Mouse (Mus musculus) kidney, postnatal 10 days (tissue): ENCODE data around the gene Gm2115.

Experiments used
- DNase-seq: peaks from one replicate; pipeline ENCODE4 v3.0.0; 2021; ENCODE audit warnings: mixed read lengths

Gm2115 gene

DNA sequence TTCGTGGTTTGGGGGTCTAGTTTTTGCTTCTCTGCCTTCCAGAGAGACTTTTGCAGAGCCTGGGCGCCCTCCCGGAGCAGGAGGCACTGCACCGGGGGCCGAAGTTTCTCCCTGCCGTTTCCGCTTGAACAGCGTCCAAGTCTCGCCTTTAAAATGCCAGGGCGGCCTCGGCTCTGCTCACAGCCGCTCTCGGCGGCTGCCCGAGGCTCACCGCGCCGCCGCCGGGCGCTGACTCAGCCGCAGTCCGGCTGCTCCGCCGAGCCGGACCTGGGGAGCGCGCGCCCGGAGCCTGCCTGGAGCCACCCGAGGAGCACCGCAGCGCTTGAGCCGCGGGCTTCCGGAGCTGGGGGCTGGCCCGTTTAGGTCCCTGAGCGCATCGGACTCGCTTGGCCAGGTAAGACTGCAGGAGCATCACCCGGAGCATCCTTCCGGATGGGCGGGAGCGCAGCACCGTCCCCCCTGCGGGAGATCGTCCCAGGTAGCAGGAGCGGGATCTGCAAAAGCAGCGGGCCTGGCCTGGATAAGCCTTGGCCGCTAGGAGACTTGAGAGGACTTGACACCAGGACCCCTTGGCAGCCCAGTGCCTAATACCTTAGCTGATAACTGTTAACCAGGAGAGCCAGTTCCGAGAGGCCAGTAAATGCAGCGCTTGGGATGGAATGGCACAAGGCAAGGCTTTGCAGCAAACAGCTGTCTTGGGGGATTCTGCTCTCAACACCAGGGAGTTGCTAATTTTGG lies at the start of gene Gm2115:
TSS of gene Gm2115 (plus strand) at position 159 of the 738 bp plus-strand sequence.
- DNase-seq = peak; percentile 65

DNA sequence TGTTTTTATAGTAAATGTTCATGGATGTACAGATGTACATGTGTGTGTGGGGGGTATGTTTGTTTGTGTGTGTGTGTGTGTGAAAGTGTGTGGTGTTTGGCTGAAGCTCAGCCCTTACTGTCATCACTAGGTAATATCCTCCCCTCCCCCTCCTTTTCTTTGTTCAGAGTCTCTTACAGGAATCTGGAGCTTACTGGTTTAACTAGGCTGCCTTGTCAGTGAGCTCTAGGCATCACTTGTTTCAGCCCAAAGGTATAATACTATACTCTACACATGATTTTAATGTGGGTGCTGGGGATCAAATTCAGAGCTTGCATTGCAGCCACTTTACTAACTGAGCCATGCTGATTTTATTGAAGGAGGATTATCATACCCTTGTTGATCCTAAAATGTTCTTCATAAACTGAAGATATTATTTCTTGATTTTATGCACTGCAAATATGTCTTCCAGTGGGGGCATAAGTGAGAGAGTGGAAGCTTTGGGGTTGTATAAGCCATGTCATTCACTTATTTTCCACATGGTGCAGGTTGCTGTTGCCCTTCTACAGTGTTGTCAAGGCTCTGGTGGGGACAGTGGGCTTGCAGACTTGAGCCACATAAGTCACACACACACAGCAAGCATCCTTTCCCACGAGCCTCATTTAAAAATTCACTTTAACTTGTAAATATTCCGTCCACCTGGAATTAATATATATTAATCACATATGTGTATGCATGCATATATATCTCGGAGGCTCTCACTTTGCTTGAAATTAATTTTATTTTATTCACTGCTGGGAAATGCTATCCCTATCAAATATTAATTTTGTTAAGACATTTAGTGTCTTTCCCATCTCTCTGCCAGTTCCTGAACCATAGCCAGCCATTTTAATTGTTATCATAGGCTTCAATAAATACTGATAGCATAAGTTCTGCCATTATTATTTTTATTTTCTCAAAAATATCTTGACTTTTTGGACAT lies 45.0 kb upstream of the Gm2115 start:
- DNase-seq = no peak

DNA sequence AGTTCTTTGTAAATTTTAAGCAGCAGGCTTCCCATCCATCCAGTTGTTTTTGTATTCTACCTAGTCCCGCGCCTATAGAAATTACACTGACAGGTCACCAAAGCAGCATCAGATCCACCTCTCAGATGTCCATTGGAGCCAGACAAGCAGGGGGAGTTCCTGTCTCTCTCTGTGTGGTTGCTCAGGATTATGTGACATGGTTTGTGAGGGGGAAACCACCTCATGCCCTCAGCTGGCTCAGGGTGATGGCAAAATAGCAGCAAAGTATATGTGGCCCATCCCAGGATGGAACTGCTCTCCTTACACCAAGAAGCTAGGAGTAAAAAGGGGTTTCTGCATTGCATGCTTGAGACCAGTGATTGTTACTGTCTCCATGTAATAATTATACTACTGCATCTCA lies 42.3 kb upstream of the Gm2115 start:
- DNase-seq = no peak

DNA sequence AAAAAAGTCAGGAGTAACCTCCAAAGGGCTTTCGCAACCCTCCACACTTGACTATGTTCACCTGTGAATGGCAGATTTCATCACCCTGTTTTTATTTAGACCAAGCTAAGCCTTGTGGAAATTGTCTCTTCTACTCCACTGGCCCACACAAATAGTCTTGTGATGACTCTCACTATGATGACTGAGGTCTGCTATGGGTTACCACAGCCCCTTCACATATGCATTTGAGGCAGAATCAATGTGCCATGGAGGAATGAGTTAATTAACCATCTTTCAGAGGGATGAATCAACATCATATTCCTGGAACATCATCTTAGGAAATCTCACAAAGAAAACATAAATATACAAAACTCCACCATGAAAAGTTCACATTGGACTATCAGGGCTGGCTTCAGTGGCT lies 25.6 kb upstream of the Gm2115 start:
- no peak for DNase-seq

DNA sequence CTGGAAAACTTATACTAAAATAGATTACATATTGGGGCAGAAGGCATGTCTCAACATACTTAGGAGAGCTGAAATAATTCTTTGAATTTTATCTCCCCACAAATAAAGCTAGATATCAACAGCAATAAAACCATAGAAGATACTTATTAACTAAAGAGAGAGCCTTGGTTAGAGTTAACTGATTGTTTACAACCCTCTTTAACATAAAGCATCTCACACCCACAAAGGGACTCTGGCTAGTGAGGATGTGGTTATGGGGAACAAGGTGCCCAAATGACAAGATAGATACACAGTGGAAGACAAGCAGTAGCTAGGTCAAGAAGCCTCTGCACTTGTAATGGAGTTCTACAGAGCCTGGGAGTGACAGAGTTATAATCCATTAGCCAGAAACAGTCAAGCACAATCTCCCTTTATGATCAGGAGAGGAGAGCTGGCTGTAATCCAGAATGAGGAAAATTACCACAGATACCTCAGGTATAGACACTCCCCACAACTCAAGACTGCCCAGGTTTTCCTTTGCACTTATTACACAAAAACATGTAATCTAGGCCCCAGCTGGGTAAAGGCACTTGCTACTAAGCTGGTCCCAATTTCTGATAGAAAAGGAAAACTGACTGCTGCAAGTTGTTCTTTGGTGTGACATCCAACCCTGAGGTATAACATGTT lies 10.1 kb upstream of the Gm2115 start:
- DNase-seq = no peak

DNA sequence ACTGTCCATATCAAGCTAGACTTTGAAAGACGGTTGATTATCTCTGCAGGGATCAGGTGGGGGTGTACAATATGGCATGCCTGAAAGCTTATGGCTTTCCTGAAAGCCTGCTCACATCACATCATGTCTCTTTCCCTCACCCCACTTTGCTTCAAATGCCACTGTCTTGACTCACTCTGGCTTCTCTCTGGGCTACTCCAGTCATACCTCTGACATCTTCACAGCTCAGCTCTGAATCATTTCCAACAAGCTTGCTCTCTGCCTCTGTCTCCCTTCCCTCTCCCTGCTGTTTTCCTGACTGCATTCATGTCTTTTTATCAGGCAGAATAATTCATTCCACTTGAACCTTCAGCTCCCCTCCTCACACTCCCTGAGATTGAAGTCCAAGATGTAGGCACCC lies 7.4 kb upstream of the Gm2115 start:
- DNase-seq = no peak

DNA sequence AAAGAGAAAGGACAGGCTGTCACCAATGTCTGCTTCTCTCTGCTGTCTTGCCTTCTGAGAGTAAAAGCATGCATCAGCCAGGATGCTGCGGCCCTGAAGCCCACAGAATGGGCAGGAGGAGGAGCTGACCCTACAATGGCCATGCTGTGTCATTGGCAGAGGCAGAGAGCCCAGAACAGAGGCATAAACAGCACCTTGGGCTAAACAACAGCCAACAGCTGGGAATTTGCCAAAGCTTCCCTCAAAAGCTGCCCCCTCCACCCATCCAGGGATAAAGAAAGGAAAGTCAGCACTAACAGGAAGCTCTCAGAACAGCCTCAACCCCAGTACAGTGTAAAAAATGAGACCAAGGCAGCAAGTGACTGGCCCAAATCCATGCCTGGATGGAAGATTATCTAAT lies 6.3 kb upstream of the Gm2115 start:
- DNase-seq = no peak

DNA sequence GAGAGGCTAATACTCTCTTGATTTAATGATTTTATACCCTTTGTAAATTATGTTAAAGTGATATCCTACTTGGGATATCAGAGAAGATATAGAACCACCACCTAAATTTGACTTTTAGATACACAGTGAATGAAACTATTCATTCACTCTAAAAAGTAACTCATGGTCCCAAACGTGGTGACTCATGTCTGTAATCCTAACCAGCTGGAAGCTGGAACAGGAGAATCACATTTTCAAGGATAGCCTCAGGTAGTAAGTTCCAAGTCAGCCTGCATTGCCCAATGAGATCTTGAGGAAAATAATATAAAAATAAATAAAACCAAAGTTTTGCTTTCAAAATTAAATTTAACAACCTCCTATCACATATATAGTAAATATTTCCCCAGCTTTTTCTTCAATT lies 2.6 kb upstream of the Gm2115 start:
- no peak for DNase-seq

DNA sequence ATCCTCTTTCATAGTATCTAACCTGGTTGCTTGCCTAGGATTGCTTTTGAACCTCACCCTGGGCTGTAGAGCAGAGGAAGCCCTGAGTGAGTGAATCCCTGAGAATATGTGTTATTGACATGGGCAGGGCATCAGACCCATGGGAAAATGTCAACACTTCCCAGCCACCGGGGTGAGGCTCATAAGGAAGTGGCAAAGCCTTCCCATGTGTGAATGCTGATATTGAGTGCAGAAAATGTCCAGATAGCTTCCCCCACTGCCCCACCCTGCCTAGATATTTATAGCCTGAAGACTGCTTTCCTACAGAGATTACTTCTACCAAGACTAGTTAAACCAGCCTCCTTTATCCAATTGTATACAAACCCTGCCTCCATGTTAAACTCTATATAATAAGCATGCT lies 4.0 kb downstream of the Gm2115 start:
- no peak for DNase-seq

DNA sequence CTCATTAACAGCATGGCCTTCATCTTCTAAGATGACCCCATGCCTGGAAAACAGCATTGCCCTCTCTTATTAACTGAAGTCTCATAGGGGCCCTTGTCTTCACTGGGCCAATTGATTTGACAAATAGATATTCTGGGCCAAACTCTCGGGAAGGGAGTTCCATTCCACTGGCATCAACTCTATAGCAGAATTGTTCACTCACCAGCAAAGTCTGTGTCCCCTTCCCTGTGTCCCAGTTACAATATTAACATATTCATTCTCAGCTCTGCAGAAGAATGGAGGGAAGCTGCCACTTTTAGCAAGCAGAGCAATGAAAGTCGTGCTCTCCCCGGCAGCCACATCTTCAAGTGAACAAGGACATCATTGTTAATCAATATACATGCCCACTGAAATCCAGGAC lies 5.9 kb downstream of the Gm2115 start:
- DNase-seq = no peak

DNA sequence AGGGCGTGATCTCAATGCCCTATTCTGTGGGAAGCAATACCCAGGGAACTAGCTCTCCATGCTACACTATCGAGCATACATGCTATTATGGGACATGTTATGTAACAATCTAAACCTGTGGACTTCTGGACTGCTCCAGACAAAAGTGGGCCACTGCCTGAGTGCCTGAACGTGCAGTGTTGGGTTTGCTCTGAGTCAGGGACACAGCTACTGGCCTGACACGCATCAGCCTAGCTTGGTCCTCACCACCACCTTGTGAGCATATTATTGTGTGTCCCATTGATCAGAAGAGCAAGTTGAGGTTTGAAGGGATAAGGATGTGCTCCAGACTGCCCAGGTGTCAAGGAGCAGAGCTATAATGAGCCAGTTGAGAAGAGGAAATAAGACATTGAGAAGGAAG lies 16.2 kb downstream of the Gm2115 start:
- no peak for DNase-seq

DNA sequence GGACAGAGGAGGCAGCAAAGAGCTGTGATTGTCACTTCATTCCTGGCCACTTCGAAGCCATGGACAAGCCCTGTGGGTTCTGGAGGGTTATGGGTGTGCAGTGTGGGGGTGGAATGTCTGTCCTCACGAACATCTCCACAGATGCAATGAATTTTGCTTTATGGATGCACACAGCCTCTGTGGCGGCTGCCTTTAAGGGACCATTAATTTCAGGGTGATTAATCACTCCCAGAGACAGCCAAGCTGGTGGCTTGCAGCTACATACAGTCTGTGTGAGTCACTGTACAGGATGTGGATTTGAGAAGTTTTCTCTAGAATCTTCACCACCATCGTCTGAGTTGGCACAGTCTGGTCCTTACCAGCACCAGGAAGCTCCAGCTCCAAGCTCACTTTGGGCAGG lies 17.9 kb downstream of the Gm2115 start:
- no peak for DNase-seq

DNA sequence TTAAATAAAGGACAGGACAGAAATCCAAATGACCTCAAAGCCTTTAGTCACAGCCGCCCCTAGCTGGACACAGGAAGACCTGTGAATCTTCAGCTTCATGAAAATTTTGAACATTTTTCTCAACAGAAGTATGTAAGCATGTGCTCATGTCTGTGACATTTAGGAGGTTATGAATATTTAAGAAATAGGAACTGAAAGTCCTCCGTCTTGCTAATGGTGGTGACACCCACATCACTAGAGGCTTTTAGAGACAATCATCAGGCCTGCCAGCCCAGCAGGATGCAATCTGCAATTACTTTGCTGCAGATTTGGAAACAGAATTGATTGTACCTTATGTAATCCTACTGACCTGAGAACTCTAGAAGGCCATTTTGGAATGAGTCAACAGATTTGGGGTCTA lies 22.7 kb downstream of the Gm2115 start:
- no peak for DNase-seq

DNA sequence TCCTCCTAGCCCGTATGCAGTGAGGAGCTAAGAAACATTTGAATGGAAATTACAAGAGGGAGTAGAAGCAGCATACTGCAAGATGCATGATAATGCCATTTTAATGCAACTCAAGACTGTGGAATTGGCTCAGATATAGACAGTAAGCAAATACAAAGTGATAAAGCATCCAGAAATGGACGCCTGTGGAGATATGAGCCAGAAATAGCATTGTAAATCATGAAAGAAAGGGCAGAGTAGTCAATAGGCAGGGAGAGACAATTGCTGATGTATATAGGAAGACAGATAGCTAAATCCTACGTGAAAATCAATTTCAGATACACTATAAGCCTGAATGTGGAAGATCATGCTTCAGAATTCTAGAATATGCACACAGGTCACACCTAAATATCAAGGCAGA lies 26.5 kb downstream of the Gm2115 start:
- DNase-seq = no peak

DNA sequence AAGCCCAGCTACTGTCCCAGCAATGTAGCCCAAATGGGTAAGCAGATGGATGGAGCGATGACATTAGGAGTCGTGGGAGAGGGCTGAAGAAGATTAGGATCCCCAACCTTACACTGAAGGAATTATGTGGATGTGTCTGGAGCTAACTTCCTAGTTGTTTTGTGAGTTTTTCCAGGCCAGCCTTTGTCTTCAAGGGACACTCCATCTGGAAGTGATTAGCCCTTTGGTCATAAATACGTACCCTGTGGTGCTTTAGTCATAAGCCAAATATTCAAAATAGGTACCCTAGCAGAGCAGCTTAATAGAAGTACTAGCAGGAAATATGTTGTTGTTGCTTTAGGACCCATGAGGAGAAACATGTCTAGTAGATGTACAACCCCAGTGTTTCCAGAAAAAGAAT lies 28.6 kb downstream of the Gm2115 start:
- DNase-seq = no peak

DNA sequence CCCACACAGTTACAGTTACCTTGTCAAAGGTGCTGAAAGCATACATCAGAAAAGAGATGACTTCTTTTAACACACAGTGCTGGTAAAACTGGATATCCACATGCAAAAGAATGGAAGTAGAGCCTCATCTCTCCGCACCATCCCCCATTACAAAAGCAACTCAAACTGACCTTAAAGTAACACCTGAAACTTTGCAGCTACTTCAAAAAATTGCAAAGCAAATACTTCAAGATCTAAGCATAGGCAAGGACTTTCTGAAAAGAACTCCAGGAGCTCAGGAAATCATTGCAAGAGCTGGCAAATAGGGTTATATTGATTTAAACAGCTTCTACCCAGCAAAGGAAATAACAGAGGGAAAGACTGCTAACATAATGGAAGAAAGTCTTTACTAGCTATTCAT lies 31.7 kb downstream of the Gm2115 start:
- DNase-seq = no peak

DNA sequence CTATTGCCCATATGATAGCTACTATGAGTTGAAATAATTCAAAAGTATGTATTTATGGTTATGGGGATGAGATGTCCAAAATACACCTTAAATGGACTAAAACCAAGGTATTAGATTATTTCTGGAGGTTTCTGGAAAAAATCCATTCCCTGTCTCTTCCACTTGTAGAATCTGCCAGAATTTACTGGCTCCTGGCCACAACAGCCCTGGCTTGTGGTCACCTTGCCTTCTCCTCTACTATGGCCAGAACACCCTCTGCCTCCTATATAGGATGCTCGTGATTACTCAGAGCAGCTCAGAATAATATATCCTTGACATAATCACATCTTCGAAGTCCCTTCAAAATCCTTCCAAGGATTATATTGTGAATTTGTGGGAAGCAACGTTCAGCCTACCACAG lies 35.5 kb downstream of the Gm2115 start:
- DNase-seq = no peak

DNA sequence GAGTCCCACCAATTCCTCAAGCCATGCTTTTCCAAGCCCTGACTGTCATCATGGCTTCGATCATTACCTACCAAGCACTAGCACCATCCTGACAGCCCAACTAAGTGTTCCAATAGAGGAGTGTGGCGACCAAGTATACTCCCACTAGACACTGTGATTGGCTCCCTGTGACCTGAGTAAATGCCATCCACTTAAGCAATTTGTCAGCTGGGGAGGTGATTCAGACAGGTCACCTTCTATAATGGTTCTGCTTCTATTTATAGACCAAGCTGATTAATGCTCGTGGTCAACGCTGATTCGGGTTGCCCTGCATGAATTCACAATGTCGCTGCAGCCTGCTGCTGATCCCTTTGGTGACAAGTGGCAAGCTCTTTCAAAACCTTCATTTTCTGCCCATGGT lies 37.4 kb downstream of the Gm2115 start:
- no peak for DNase-seq

DNA sequence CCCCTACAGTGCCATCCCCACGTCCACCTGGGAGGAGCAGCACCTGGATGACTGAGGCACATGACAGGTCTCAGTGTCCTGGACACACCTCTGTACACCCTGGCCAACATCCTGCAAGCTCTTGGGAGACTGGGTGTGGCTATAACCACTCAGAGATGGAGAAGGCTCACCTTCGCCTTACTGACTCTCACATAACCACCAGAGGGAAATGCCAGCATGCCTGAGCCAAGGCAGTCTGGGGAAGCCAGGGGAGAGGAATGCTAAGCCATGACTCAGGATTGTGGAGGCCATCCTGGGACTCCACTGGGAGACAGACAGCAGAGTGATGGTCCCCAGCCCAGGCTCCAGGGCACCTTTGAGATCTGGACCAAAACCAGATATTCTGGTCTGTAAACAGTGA lies 48.3 kb downstream of the Gm2115 start:
- no peak for DNase-seq

DNA sequence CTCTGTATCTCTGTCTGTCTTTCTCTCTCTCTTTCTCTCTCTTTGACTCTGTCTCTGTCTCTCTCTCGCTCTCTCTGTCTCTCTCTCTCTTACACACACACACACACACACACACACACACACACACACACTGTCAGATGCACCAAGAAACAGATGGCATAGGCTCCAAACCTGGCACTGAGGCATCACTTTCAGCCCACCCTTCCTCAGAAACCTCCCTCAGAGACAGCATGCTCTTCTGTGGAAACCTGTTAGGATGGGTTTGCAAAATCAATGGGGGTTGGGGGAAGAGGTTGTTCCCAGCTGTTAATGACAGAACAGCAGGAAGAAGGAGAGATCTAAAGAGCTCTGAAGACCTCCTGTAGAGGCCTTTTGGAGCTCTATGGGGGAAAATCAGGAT lies 50.1 kb downstream of the Gm2115 start:
- DNase-seq = no peak

DNA sequence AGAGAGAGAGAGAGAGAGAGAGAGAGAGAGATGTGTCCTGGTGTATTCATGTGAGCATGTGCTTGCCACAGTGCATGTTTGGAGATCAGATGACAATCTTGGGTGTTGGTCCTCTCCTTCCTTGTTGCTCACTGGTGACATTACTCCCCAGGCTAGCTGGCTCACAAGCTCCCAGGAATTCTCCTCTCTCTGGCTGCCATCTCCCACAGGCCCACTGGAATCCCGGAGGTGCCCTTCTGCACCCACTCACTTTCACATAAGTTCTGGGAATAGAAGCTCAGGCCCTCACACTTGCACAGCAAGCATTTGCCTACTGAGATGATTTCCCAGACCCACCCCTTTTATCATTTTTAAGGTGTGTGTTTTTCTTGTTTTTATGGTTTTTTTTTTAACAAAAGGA lies 51.0 kb downstream of the Gm2115 start:
- DNase-seq = no peak

DNA sequence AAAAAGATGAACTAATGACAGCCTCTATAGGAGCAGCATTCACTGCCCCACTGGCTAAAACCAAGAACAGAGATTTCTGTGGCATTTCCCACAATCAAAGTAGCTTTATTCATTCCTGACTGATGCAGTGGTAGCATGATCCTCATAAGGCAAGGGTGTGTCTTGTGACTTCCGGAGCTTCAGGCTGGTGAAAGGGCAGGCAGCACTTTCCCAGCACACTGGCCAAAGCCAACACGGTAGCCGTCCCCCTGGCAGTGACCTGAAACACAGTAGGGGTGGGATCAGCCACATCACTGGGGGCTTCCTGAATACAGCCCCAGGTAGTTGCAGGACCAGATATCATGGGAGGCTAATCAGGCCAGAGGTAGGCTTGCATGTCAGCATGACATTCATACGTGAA lies 56.3 kb downstream of the Gm2115 start:
- no peak for DNase-seq

DNA sequence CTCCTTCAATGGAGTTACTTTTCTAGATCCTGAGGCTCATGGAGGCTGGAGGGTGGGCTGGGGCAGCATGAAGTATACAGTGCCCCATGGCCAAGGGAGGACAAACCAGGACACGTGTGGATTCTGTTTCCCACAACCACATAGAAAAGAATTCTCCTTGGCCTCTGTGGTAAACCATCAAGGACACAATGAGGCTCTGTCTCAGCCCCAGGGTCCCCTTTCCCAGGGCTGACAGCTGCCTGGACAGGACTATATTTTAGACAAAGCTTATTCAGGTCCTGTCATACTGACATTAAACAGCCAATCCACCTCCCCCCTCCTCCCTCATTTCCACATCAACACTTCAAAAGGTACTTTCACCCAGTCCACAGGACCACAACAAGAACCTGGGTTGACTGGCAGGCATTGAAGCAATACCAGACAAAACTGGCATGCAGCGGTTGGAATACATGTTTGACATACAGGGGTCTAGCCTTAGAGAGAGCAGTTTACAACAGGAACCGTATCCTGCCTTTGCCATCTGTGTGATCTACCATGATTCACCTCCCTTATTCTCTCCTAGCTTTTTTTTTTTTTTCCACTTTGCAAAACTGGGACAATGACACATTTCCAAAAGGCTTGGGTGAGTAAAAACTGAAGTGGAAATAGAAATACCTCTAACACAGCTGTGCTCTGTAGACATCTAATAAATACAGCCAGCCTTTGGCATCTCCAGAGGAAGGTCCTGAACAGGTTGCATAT lies 57.8 kb downstream of the Gm2115 start:
- no peak for DNase-seq
